Mouse (Mus musculus) stomach, adult 2 months (tissue): ENCODE data around the gene Rpl10. TPM values are rescaled to one million over a fixed set of nuclear protein-coding genes. Genes with fewer than 3 reads are reported as not detected.

Source experiments
- polyA plus RNA-seq: library from polyadenylated mRNA; depleted of rRNA; stranded (reverse); fragments of >200 nt; gene quantifications from 2 replicates; pipeline ENCODE4 v1.2.3, GENCODE M21; 2012; rRNA removed

The Rpl10 gene
- polyA plus RNA-seq, result 552 and 637 TPM in 2 replicates

DNA sequence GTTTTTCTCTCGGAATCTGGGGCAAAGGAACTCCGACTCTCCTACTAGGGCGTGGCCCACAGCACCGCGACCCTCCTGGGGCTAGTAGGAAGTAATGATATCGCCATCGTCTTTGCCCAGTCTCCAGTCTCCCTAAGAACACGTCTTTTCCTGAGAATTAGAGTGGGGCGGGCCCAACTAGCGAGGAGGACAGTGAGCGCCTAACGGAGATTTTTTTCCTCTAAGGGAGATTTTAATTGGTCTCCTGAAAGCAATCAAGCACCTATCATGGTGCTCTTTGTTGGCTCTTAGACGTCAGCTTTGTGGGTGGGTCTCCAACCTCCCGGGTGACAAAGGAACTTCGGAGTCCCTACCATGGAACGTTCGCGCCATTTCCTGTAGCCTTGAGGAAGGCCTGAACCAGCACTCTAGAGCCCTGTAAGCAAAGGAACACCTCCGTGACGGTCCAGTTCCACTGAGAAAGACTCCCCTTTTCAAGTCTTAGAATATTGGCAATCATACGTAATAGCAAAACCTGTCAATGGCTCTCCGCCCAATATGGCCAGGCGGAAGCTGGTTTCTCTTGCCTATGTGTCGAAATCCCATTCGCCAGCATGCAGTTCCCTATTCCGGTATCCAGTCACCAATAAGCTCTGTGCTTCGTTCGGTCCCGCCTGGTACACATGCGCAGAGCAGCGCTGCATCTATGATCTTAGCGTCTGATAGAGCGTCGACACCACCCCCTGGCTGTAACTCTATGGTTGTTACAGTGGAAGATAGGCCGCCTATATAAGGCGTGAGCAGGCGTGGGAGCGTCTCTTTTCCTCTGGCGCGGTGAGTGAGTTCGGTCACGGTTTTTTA lies at the start of gene Rpl10:
Gene Rpl10, plus strand, starts transcription at position 751 of the 840 bp plus-strand sequence.

DNA sequence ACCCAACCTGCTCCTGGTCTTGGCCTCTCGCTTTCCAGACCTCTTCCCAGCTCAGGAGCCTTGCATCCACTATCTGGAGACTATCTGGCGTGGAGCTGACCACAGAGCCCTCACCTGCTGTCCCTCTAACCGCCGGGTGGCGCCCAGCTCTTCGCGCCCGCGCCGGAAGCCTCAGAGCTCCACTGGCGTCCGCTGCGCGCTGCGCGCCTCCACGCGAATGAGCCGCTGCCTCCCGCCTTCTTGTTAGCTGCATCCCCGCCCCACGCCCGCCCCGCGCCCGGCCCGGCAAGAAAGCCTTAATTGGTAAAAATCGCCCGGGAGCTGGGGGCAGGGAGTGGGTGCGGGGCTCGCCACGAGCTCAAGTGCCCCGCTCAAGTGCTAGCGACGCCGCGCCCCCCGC lies 21.0 kb upstream of the Rpl10 start, which contains the start of gene Flna:
Gene Flna, minus strand, starts transcription at position 206 of the 400 bp plus-strand sequence.

DNA sequence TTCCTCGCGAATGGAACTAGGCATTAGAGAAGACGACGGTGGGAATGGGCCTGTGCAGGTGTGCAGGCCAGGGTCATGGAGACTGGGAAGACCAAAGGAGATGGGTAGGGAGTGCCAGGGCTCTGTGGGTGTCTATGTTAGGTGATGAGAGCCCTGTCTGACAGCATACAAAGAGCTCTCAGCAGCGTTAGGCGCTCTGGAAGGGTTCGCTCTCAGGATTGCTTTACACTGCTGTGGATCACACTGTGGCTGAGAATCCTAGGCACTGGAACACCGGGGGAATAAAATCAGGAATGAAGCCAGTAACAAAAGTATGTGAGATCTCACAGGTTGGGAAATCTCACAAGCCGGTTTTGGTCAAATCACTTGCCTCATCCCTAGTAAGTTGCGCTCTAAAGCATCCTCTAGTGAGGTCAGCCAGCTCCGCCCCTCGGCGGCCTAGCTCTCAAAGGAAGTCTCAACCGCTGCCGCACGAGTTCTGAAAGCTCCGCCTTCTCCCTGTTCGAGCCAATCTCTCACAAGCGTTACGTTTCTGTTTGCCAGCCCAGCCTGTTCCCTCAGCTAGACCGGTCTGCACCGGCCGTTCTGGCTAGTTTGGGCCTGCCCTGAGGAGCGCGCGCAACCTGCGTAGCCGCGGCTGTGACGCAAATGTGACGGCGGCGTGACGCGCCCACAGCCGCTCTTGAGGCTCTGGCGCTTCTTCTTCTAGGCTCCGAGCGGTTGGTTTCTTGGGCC lies 16.3 kb upstream of the Rpl10 start, which contains the start of gene Emd:
Gene Emd, plus strand, starts transcription at position 535 of the 735 bp plus-strand sequence.

DNA sequence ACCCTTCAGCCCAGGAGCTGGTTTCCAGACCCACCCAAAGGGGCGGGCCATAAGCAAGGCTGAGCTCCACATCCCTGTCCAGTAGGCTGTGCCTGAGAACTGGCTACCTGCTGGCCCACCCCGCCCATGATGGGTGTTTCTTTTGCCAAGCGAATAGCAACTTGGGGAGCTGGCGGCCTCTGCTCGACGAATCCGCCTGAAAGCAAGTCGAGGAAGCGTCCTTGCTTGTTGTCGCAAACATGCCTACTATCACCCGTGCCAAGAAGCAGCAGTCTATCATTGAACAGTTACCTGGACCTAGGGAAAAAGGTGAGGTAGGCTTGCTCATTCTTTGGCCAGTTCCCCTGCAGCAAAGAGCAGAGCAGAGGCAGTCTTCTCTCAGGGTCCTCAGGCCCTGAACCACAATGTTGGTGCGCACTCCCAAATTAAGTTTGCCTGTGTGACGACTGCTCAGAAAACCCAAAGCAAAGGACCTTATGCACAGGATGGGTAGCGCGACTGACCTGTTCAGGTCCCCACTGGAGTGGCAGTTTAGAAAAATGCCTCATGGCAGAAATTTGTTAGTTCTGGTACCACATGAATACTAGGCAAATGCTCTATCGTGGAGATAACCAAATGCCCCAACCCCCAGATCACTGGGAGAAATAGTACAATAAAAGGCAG lies 11.3 kb downstream of the Rpl10 start, which contains the start of the genes Taz and Dnase1l1:
Gene Taz, plus strand, starts transcription at position 181 of the 663 bp plus-strand sequence.
Gene Dnase1l1, minus strand, starts transcription at position 606 of the 663 bp plus-strand sequence.

DNA sequence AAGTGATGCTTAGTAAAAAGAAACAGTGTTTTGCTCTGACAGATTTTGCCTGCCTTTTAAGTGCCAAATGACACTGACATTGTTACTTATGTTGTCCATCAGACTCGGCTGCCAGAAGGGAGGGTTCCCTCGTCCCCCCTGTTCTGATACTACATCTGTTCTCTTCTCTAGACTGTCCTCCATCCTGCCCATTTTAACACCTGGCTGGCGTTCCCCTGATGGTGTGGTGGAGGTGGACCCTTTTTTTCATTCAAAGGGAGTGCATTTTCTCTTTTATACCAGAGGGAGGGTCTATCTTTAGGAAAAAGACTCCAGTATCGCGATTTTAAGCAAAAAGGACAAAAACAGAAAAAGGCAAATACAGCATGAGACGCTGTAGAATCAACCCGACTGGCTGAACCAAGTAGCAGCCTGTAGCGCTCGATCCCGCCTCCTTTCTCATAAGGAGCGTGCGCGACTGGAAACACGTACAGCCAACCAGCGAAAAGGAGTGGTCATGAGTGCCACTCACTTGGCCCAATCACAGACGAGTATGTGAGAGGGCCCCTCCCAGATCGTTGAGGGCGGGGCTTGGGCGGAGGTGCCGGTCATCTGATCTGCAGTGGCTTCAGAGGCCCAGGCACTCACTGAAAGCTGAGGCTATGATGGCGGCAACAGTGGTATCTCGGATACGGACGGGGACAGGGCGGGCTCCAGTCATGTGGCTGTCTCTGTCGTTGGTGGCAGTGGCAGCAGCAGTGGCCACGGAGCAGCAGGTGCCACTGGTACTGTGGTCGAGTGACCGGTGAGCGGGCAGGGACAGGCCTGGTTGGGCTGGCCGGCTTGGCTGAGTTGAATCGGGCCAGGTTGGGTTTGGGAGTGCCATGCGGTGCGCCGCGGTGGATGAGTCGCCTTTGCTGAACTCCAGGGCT lies 26.2 kb downstream of the Rpl10 start, which contains the start of gene Atp6ap1:
Gene Atp6ap1, plus strand, starts transcription at position 560 of the 911 bp plus-strand sequence.

DNA sequence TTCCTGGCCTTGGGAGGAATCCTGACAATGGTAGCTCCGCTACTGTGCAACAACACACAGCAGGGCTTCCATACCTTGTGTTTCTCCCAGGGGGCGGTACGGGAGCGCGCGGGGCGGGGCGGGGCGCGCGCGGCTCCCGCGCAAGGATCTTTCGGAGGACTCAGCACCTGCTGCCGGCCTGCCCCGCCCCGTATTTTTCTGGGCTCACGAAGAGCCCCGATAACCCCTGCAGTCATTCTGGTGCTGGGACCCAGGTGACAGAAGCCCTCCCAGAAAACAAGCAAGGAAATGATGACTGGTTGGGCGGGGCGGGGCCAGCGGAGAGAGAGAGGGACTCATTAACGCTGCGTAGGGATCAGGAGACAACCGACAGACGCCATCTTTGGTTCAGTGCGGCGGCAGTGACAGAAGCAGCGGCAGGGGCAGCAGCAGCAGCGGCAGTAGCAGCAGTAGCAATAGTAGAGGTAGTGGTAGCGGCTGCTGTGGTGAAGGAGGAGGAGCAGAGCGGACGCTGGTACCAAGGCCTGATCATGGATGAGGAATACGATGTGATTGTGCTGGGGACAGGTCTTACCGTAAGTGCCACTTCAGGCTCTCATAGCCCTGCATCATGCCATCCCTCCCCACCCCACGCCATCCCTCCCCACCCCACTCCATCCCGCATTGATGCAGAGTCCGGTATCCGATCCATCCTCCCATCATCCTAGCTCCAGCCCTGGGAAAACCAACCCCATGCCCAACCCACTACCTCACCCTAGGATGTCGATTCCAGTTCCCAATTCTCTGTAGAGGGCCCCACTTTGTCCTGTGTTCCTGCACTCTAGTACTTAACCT lies 34.5 kb downstream of the Rpl10 start, which contains the start of gene Gdi1:
Gene Gdi1, plus strand, starts transcription at position 132 of the 834 bp plus-strand sequence.

DNA sequence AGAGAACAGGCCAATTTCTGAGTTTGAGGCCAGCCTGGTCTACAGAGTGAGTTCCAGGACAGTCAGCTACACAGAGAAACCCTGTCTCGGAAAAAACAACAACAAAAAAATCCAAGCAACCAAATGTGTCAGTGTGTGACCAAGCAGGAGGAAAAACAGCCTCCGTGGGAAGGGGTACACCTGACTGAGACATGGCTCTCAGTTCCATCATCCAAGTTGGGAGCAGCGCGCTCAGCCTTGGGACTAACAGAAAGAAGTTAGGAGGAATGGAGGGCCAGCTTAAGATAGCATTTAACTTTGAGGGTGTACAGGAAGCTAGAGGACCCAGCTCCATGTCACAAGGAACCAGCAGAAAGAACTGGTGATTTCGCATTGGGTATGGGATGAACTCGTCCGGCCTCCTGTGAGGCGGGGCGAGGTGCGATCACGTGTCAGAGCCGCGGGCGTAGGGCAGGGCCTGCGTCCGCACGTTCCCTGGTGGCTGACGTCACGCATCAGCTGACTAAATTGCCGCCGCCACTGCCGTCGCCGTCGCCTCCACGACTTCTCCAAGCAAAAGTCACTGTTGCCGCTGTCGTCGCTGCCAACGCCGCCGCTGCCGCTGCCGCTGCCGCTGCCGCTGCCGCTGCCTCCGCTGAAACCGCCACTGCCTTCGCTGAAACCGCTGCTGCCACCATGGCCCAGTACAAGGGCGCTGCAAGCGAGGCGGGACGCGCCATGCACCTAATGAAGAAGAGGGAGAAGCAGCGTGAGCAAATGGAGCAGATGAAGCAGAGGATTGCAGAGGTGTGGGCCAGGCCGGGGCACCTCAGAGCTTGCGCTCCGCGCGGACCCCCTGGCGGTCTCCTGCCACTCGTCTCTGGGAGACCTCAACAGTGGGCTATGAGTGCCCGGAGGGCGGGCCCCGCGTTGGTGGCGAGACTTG lies 42.2 kb downstream of the Rpl10 start, which contains the start of gene Fam50a:
Gene Fam50a, plus strand, starts transcription at position 494 of the 925 bp plus-strand sequence.

Other genes starting within 250 kb of the Rpl10 start
- 84.8 and 95.6 TPM in 2 replicates for gene Irak1, start 246.9 kb upstream of the Rpl10 start, polyA plus RNA-seq
- not detected in 2 replicates for gene Opn1mw, start 143.3 kb upstream of the Rpl10 start, polyA plus RNA-seq
- 1.00 and 1.5 TPM in 2 replicates for gene Mecp2, start 135.4 kb upstream of the Rpl10 start, polyA plus RNA-seq
- gene Tex28, start 103.0 kb upstream of the Rpl10 start, polyA plus RNA-seq, result not detected in 2 replicates
- gene Tktl1, start 93.6 kb upstream of the Rpl10 start, polyA plus RNA-seq, result 0.03 TPM in 1 of 2 replicates, not detected in the other
- 724 and 737 TPM in 2 replicates for gene Flna, start 21.0 kb upstream of the Rpl10 start, polyA plus RNA-seq
- 38.6 and 54.4 TPM in 2 replicates for gene Emd, start 16.1 kb upstream of the Rpl10 start, polyA plus RNA-seq
- 36.1 and 42.6 TPM in 2 replicates for gene Taz, start 11.1 kb downstream of the Rpl10 start, polyA plus RNA-seq
- 10.1 and 10.4 TPM in 2 replicates for gene Dnase1l1, start 11.5 kb downstream of the Rpl10 start, polyA plus RNA-seq
- 122 and 133 TPM in 2 replicates for gene Atp6ap1, start 26.3 kb downstream of the Rpl10 start, polyA plus RNA-seq
- 44.9 and 65.9 TPM in 2 replicates for gene Gdi1, start 34.2 kb downstream of the Rpl10 start, polyA plus RNA-seq
- gene Fam50a, start 42.2 kb downstream of the Rpl10 start, polyA plus RNA-seq, result 5.9 and 12.8 TPM in 2 replicates
- 8.6 and 14.7 TPM in 2 replicates for gene Plxna3, start 58.3 kb downstream of the Rpl10 start, polyA plus RNA-seq
- 15.4 and 21.1 TPM in 2 replicates for gene Lage3, start 82.8 kb downstream of the Rpl10 start, polyA plus RNA-seq
- 19.6 and 20.0 TPM in 2 replicates for gene Ubl4a, start 102.4 kb downstream of the Rpl10 start, polyA plus RNA-seq
- 8.9 and 12.9 TPM in 2 replicates for gene Slc10a3, start 102.5 kb downstream of the Rpl10 start, polyA plus RNA-seq
- gene Fam3a, start 122.5 kb downstream of the Rpl10 start, polyA plus RNA-seq, result 17.4 and 18.0 TPM in 2 replicates
- gene Ikbkg, start 122.5 kb downstream of the Rpl10 start, polyA plus RNA-seq, result 3.4 and 5.9 TPM in 2 replicates
- gene G6pdx, start 158.4 kb downstream of the Rpl10 start, polyA plus RNA-seq, result 20.4 and 29.5 TPM in 2 replicates
- gene Gm6880, start 210.6 kb downstream of the Rpl10 start, polyA plus RNA-seq, result not detected in 2 replicates